16 mouse cellular contexts compared by ENCODE assay signal in the genomic region with DNA sequence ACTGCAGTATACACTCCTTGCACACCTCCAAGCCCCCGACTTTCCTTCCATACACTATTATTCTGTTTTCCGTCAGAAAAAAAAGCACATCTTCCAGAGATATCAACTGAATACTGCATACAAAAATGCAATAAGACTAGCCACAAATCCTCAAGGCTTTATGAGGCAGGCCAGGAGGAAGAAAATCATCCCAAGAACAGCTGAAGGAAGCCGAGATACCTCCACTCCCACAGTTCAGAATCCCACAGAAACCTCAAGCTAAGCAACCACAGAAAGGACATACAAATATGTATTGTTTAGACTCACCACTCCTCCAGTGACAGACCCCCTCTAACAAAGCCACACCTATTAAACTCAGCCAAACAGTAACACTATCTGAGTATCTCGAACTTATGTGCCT.
"Had no signal": no experiment of that assay in that cellular context is flagged by ENCODE, and none has a peak within 500 bp of the region (broad histone marks: within the 10 kb centered on the region; RNA-seq: fewer than 3 reads in every experiment).

No protein-coding gene starts in this region.

- H3K4me3 ChIP-seq: neural tube, embryonic 13.5 days; neural tube, embryonic 15.5 days; stomach, embryonic 15.5 days had no signal

- H3K27ac ChIP-seq: neural tube, embryonic 13.5 days; neural tube, embryonic 15.5 days; stomach, embryonic 15.5 days; stomach, postnatal 0 days had no signal

- DNase-seq: retina, postnatal 1 day; right cerebral cortex, adult 18-20 months; right cerebral cortex, postnatal 14 days; right cerebral cortex, postnatal 25 days; right cerebral cortex, postnatal 4 days; spleen, adult 18-20 months; thymus, adult 18-20 months; thymus, adult 2 months; thymus, postnatal 14 days; thymus, postnatal 25 days; thymus, postnatal 36 days; thymus, postnatal 4 days had no signal

- H3K9me3 ChIP-seq: neural tube, embryonic 13.5 days; neural tube, embryonic 15.5 days; stomach, embryonic 15.5 days had no signal

- H3K4me2 ChIP-seq: neural tube, embryonic 13.5 days; neural tube, embryonic 15.5 days; stomach, embryonic 15.5 days had no signal

- H3K27me3 ChIP-seq: neural tube, embryonic 13.5 days; neural tube, embryonic 15.5 days; stomach, embryonic 15.5 days had no signal

- H3K36me3 ChIP-seq: neural tube, embryonic 13.5 days; neural tube, embryonic 15.5 days; stomach, embryonic 15.5 days had no signal

- H3K4me1 ChIP-seq: neural tube, embryonic 13.5 days; neural tube, embryonic 15.5 days; stomach, embryonic 15.5 days had no signal

- H3K9ac ChIP-seq: neural tube, embryonic 13.5 days; neural tube, embryonic 15.5 days; stomach, embryonic 15.5 days had no signal
